In the genomic region with DNA sequence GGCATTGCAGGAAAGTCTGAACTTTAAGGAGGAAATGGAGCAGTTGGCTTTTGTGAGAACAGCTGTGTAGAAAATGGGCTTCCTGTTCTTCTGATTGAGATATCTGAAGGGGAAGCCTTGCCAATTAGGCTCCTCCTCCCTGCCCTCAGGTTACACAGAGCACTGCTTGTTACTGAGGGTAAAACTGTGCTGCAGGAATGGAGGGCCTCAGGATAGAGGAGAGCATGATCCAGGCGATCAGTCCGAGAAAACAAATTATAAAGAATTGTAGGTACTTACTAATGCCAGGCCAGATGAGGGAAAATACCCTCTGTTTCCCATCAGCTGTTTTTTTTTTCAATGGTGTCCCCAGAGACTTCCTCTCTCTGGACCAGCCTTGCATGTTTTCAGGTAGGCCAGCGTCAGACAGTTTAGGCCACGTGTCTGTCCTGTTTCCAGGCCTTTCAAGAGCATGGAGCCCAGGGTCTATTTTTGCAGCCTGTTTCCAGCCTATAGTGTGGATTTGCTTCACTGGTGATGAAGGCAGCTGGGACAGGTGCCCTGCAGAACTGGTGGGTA, we compare ENCODE assay signal across 7 mouse cellular contexts.
DNase-seq lines count a peak whose midpoint lies in the region; ATAC-seq and TF ChIP-seq lines count a peak whose summit lies in the region.

No protein-coding gene starts in this region.

- H3K27ac ChIP-seq in midbrain, embryonic 11.5 days (ENCODE audit: low read depth, low read length), result no peak overlapping the region
- H3K27ac ChIP-seq in midbrain, embryonic 10.5 days (replicated peaks), result no peak overlapping the region
- H3K27ac ChIP-seq in liver, embryonic 14.5 days, result no peak overlapping the region

- no peak overlapping the region for H3K4me2 ChIP-seq in midbrain, embryonic 11.5 days
- H3K4me2 ChIP-seq in liver, embryonic 14.5 days (ENCODE audit: low read depth), result no peak overlapping the region

- H3K4me1 ChIP-seq in midbrain, embryonic 11.5 days (ENCODE audit: control insufficient read depth, insufficient read depth, low read length), result no peaks in the 10 kb centered on the region
- H3K4me1 ChIP-seq in midbrain, embryonic 10.5 days, result no peaks in the 10 kb centered on the region
- no peaks in the 10 kb centered on the region for H3K4me1 ChIP-seq in liver, embryonic 14.5 days (replicated peaks; ENCODE audit: control insufficient read depth in 2 of 2, insufficient read depth in 2 of 2, low read length in 1 of 2)

- H3K9me3 ChIP-seq in midbrain, embryonic 11.5 days (ENCODE audit: control insufficient read depth, low read length), result no peaks in the 10 kb centered on the region
- H3K9me3 ChIP-seq in midbrain, embryonic 10.5 days (replicated peaks), result no peaks in the 10 kb centered on the region
- no peaks in the 10 kb centered on the region for H3K9me3 ChIP-seq in liver, embryonic 14.5 days (ENCODE audit: control insufficient read depth, low read length)

- H3K4me3 ChIP-seq in midbrain, embryonic 11.5 days (ENCODE audit: low read depth, low read length), result no peak overlapping the region
- H3K4me3 ChIP-seq in midbrain, embryonic 10.5 days, result no peak overlapping the region
- no peak overlapping the region for H3K4me3 ChIP-seq in liver, embryonic 14.5 days (ENCODE audit: insufficient read depth in 1 of 2, low read depth in 2 of 2, low read length in 2 of 2)

- no peaks in the 10 kb centered on the region for H3K36me3 ChIP-seq in midbrain, embryonic 11.5 days (ENCODE audit: control insufficient read depth, insufficient read depth, low read length)
- H3K36me3 ChIP-seq in midbrain, embryonic 10.5 days, result no peaks in the 10 kb centered on the region
- no peaks in the 10 kb centered on the region for H3K36me3 ChIP-seq in liver, embryonic 14.5 days (replicated peaks; ENCODE audit: control insufficient read depth, insufficient read depth, low read depth)

- peak; percentile 24; the same call in 1 of the 2 replicates for ATAC-seq in midbrain, embryonic 11.5 days (ENCODE audit: low FRiP score)
- ATAC-seq in granulocyte monocyte progenitor cell, adult 5-6 weeks (replicated peaks; ENCODE audit: poor library complexity, severe bottlenecking), result peak; percentile 89
- peak; percentile 35; the same call in 1 of the 2 replicates for ATAC-seq in liver, embryonic 14.5 days (ENCODE audit: insufficient read depth)

- no peak overlapping the region for H3K9ac ChIP-seq in midbrain, embryonic 11.5 days (ENCODE audit: low read length)
- no peak overlapping the region for H3K9ac ChIP-seq in liver, embryonic 14.5 days (replicated peaks)

- no peak for TF ChIP-seq CTCF in liver, embryonic 14.5 days (IDR thresholded peaks at IDR 0.05; ENCODE audit: low read depth)

- no peak for TF ChIP-seq EP300 in liver, embryonic 14.5 days (IDR thresholded peaks at IDR 0.05; ENCODE audit: low read depth)

- H3K27me3 ChIP-seq in midbrain, embryonic 11.5 days (ENCODE audit: control insufficient read depth, insufficient read depth, low read length), result no peaks in the 10 kb centered on the region
- H3K27me3 ChIP-seq in midbrain, embryonic 10.5 days (ENCODE audit: low read depth, poor library complexity, severe bottlenecking), result no peaks in the 10 kb centered on the region
- no peaks in the 10 kb centered on the region for H3K27me3 ChIP-seq in liver, embryonic 14.5 days (ENCODE audit: control insufficient read depth, insufficient read depth, low read length)

- WGBS in midbrain, embryonic 11.5 days, result 67% methylated on average over 4 of the region's 4 CpGs
- WGBS in midbrain, embryonic 10.5 days, result 71% methylated on average over 4 of the region's 4 CpGs
- 23% methylated on average over 4 of the region's 4 CpGs for WGBS in liver, embryonic 14.5 days (ENCODE audit: insufficient replicate concordance)

- no peak for DNase-seq in midbrain, embryonic 11.5 days (ENCODE audit: low spot score, missing footprints)
- no peak for DNase-seq in midbrain, embryonic 10.5 days (ENCODE audit: low spot score)
- no peak for DNase-seq in liver, embryonic 14.5 days (ENCODE audit: low read depth in 3 of 3, low spot score in 3 of 3)
- peak; percentile 58 for DNase-seq in thymus, postnatal 14 days
- DNase-seq in layer of hippocampus, postnatal 25 days (ENCODE audit: extremely low spot score in 1 of 2, low spot score in 1 of 2), result no peak
- no peak for DNase-seq in gastrocnemius, postnatal 25 days

Comparison
In these comparisons a context has a peak if more than half of its experiments do, and no peak if none do; other contexts are left out.
1. ATAC-seq: peak in every context shown above with its lines; median percentile 89 in granulocyte monocyte progenitor cell, adult 5-6 weeks; 35 in liver, embryonic 14.5 days; 24 in midbrain, embryonic 11.5 days.